Mouse (Mus musculus) thymus, adult 2 months (tissue): Measurements from ENCODE around the gene Dennd5a.

Experiments
- CTCF ChIP-seq: fragments of 200-500 bp; IDR thresholded peaks from 2 replicates; pipeline ENCODE4 v1.5.1; 2012; ENCODE audit warnings: mild to moderate bottlenecking, control low read depth, low read length, moderate library complexity, borderline replicate concordance; ENCODE audit not compliant: control insufficient read depth, poor library complexity, insufficient read depth; ENCODE audit errors: extremely low read depth
- POLR2A ChIP-seq: fragments of 200-500 bp; IDR thresholded peaks from 2 replicates; pipeline ENCODE4 v1.6.1; 2012; ENCODE audit warnings: mild to moderate bottlenecking, low read length, control low read depth, moderate library complexity; ENCODE audit not compliant: control insufficient read depth, poor library complexity, insufficient read depth; ENCODE audit errors: extremely low read depth

- no peak for TF ChIP-seq POLR2A
- TF ChIP-seq CTCF = no peak
These were observed 5.5 kb downstream of the Dennd5a start for GRCm38 (mm10) chr7:109954622-109955401.
